Mouse (Mus musculus) adrenal gland (tissue): Measurements from ENCODE around the gene Plcb1.

Source experiments
- intact Hi-C: fragments of 180-260 bp; cut with DNase I; formaldehyde crosslinking; loops from one replicate; pipeline ENCODE4 v1.15.1; 2025

Gene Plcb1

DNA sequence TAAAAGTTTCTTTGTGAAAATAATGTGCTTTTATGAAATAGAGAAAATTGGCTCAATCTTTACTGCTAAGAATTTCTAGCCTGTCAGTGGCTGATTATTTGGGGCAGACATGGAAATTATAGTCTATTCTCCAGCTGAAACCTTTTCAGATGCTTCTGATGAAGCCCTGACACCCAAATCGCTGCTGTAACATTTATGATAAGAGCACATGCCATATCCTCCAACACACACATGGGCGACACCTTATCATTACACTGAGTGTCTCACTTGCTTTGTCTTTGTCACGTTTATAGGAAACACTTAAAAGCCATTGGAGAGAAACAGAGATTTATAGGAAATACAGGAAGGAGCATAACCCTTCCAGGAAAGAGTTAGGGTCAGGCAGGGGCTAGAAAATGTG is 379.6 kb downstream of the Plcb1 start:
- intact Hi-C loops, result no loop called here

- intact Hi-C loops, result no loop called here
Observed at GRCm38 (mm10) chr2:135175544-135175943, 389.7 kb downstream of the Plcb1 start.

GRCm38 (mm10) chr2:135187659-135188058 is 401.8 kb downstream of the Plcb1 start:
- intact Hi-C loops, result no loop called here

- intact Hi-C loops, result no loop called here
Observed at GRCm38 (mm10) chr2:135200830-135201229, 415.0 kb downstream of the Plcb1 start.

DNA sequence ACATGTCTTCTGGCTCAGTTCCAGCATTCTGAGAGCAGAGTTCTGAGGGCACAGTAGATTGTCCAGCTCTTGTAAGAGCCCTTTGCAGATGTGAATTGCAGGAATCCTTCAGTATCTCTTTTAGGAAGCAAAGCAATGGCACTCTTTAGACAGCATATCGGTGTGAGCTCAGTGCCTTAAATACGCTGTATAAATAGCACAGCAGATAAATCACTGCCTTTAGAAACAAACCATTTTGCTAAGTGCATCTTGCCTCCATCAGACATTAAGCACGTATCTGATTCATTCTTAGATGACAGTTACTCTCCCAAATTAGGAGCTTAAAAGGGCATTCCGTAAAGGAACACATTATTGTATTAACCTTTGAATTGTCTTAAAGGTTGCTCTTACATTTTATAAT is 416.5 kb downstream of the Plcb1 start:
- intact Hi-C loops, result no loop called here

DNA sequence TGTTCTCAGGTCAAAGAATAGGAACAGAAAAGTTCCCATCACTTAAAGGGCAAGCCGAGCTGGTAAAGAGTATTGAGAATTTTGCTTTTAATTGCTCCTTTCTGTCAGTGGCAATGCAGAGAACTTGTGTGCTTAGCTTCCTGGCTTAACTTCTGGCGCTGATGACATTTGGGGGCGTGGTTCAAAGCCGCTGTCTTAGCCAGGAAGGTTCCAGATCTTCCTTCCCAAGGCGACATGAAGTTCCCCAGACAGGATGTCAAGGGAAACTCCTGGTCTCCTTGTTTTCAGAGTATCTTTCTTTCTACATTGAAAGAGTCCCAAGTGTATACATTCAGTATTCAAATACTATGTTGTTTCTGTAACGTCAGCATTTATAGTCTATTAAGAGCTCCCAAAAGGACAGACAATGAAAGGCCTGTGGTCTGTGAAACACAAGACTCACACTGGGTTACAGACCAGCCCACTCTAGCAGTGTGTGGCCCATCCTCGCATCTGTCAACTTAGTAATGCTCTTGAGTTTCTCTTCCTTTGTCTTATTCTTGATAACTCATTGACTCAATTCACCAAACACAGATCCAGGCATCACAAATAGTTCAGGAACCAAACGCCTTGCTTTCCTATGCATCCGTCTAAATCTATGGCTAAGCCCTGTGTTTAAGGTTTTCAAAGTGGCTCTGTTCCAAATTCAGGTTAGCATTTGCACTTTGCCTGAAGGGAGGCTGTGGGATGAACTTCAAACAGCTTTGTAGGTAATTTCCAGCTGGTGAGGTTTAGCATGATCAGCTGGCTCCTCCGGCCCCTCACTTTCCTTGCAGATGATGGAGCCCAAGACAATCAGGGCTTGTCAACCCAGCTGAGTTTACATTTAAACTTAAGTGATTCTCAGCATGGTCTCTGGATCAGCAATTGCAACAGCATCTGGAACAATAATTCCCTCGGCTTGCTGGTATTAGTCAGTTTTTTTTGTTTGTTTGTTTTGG is 418.6 kb downstream of the Plcb1 start:
- intact Hi-C loops, result no loop called here

GRCm38 (mm10) chr2:135208890-135209289 is 423.0 kb downstream of the Plcb1 start:
- intact Hi-C loops, result no loop called here

DNA sequence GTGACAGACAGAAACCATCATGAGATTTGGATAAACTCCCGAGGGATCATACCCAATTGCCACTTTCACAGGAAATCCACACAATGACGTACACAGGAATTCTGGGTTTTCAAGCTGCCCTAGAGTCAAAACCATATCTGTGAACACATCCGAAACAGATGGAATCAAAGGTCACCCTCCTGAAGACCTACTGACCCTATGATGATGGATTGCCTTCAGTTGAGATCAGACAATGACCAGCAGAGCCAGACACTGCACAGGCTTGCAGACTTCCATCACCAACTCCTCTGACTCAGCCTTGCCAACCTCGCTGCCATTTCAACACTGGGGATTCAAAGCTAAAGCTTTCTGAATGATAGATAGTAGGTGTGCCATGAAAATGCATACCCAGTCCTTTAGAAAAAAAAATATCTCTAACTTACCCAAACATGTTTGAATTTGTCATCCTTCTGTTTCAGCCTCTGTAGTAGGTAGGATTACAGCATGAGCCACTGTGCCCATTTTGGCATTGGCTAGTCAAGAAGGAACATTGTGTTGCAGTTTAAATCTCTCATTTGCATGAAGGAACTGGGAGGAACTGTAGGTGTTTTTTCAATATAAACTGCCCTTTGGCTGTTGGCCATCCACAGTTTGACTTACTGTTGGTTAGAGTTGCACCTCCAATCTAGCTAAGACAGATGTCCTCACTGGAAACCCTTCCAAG is 429.0 kb downstream of the Plcb1 start:
- intact Hi-C loops, result loop anchor here (5.0 kb wide), 1 partner anchor 33 kb away; no protein-coding TSS in a partner anchor

DNA sequence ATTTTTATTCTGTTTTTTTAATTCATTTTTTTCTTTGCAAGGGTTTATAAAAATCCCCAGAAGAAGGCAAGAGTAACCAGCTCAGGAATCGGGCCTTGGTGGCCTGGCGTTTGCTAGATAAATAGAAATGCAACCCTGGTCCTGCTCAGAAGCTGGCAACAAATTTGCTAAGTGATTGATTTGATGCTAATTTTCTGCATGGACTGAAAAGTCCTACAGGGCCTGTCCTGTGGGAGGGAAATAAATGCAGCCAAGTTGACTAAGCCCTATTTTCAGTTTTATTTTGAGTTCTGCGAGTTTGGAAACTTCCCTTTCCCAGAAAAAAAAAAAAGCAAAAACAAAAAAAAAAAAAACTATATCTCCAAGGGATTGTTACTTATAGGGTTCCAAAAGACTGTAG is 433.5 kb downstream of the Plcb1 start:
- intact Hi-C loops, result loop anchor here (5.0 kb wide), 1 partner anchor 37 kb away; no protein-coding TSS in a partner anchor

GRCm38 (mm10) chr2:135225604-135226025 is 439.7 kb downstream of the Plcb1 start:
- intact Hi-C loops, result loop anchor here (10.0 kb wide), 1 partner anchor 441 kb away; the partner anchor contains the start of gene Plcb1

GRCm38 (mm10) chr2:135230262-135230661 is 444.4 kb downstream of the Plcb1 start:
- intact Hi-C loops, result no loop called here

GRCm38 (mm10) chr2:135242662-135243316 is 456.9 kb downstream of the Plcb1 start:
- intact Hi-C loops, result no loop called here

GRCm38 (mm10) chr2:135243764-135244163 is 457.9 kb downstream of the Plcb1 start:
- intact Hi-C loops, result no loop called here

- intact Hi-C loops, result loop anchor here (5.0 kb wide), 1 partner anchor 77 kb away; no protein-coding TSS in a partner anchor
Observed at GRCm38 (mm10) chr2:135249925-135250324, 464.1 kb downstream of the Plcb1 start.

DNA sequence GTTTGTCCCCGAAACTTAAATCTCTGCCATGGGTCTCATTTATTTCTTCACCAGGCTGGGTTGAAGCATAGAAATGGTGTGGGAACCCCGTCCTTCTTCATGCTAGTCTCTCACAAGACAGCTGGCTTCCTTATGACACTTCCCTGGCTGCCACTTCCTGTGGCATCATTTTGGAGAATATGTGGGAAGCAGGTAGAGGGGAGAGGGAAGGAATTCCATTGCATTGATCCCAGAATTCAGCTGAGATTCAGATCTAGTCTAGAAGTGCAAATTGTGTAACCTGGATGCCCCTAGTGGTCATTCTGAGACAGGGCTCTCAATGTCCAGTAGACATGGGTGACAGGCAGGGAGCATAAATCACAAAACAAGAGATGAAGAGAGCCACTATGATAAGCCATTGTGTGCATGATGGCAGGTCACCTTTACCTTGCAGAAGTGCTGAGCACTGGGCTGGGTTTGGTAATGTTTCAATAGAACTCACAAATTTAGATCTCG is 466.0 kb downstream of the Plcb1 start:
- intact Hi-C loops, result loop anchor here (5.0 kb wide), 1 partner anchor 75 kb away; no protein-coding TSS in a partner anchor

DNA sequence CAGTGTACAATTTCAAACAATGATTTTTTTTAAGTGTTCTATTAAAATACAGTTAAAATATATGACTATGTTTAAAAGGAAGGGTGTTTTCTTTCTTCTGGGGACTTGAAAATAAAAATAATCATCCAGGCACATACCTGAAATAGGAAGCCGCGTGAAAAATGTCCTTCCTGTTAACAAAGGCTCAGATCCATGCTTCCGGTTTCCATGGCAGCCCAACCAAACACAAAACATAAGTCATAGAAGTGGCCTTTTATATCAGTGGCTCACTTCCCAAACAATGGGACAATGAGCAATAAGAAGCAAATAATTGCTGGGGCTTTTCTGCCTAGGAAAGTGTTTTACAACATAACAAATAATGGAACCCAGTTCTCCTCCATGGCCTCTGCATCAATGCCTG is 473.3 kb downstream of the Plcb1 start:
- intact Hi-C loops, result no loop called here

GRCm38 (mm10) chr2:135263943-135264342 is 478.1 kb downstream of the Plcb1 start:
- intact Hi-C loops, result loop anchor here (10.0 kb wide), 1 partner anchor 579 kb away; no protein-coding TSS in a partner anchor

DNA sequence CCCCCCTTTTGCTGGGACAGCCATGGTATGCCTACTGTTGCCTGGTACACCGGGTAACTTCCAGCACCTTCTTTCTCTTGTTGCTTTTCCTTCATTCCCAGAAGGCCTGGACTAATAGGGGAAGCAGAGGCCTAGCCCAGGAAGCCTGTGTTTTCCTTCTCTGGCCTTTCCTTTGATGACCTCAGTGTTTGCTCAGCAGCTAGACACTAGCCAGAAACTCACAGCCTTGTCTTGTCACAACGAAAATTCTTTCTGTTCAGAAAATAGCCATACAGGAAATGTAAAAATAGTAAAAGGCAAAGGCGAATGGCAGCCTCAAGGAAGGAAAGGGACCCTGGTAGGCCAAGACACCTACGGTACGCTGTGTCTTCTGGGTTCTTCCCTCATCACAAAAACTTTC is 489.1 kb downstream of the Plcb1 start:
- intact Hi-C loops, result no loop called here

DNA sequence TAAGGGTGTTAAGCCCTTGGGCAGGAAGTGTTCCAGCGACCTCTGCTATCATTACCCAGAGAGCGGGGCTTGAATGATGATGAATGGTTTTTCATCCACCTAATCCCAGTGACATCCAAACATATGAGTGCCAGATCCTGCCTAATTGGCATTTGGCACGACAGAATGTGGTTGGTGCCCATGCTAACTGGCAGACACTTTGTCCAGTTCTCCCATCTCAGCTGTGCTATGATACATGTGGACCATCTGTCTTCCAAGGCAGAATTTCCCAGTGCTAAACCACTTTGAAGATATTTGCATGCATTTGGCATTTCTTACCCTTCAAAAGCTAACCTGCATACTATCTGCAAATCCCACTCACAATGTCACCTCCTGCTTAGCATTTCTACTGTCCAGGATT is 492.6 kb downstream of the Plcb1 start:
- intact Hi-C loops, result no loop called here

DNA sequence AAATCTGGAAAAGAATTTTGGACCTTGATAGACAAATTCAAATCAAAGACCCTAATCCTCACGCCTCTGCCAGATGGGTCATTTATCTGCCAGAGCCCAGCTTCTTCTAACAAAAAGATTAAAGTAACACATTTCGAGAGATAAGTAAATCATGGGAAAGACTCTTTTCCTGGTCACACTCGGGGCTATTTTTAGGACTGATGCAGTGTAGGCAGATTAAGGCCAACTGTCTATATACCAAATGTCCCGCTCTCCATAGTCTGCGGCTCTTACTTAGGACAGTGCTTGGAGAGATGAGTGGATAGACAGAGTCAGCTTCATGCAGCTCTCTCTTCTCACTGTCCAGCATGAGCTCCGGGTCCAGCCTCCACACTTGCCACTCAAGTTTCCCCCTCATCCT is 493.2 kb downstream of the Plcb1 start:
- intact Hi-C loops, result no loop called here

DNA sequence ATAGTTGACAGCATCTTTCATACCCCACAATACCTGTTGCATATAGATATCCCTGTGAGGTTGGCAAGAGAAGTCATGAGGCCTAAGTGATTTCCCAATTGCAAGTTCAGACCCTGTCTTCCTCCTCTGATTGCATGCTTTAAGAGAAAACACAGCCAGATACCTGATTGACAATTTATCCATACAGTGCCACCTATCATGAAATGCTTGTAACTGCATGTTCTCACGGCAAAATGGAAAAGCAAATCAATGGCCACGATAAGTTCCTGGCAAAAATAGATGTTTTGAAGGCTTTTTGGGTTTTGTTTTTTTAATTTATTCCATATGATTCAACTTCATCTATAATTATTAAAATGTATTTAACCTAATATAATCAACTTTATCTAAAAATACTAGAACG is 497.9 kb downstream of the Plcb1 start:
- intact Hi-C loops, result no loop called here
